Mouse (Mus musculus) liver, embryonic 11.5 days (tissue): Measurements from ENCODE around the gene Ntng1. TPM values are rescaled to one million over a fixed set of nuclear protein-coding genes. Genes with fewer than 3 reads are reported as not detected.

Experiments
- ATAC-seq: fragments of 200-750 bp; cut with Nextera tagmentation; replicated peaks from 2 replicates; pipeline ENCODE4 v1.8.0; 2017; ENCODE audit warnings: moderate number of reproducible peaks, mild to moderate bottlenecking, moderate TSS enrichment, moderate library complexity; ENCODE audit not compliant: low FRiP score
- DNase-seq: peaks from one replicate; pipeline ENCODE4 v3.0.0-alpha.2; 2017; ENCODE audit warnings: low spot score
- H3K27ac ChIP-seq: fragments of 300-500 bp; sonication (generic); 2 replicates; pipeline ENCODE4 v1.5.1; 2014; ENCODE audit warnings: mild to moderate bottlenecking, low read depth, low read length, control low read depth
- H3K27me3 ChIP-seq: fragments of 300-500 bp; sonication (generic); replicated peaks from 2 replicates; pipeline ENCODE4 v1.6.1; 2014; ENCODE audit warnings: low read length, mixed read lengths; ENCODE audit not compliant: control insufficient read depth, insufficient read depth
- H3K36me3 ChIP-seq: fragments of 300-500 bp; sonication (generic); 2 replicates; pipeline ENCODE4 v1.6.1; 2014; ENCODE audit warnings: mild to moderate bottlenecking, low read length, moderate library complexity, mixed read lengths; ENCODE audit not compliant: control insufficient read depth, insufficient read depth
- H3K4me1 ChIP-seq: fragments of 300-500 bp; sonication (generic); replicated peaks from 2 replicates; pipeline ENCODE4 v1.6.1; 2014; ENCODE audit warnings: low read length, mixed read lengths; ENCODE audit not compliant: control insufficient read depth, insufficient read depth
- H3K4me2 ChIP-seq: fragments of 300-500 bp; sonication (generic); 2 replicates; pipeline ENCODE4 v1.6.1; 2014; ENCODE audit warnings: mild to moderate bottlenecking, control low read depth, moderate library complexity
- H3K4me3 ChIP-seq: fragments of 300-500 bp; sonication (generic); 2 replicates; pipeline ENCODE4 v1.5.1; 2014; ENCODE audit warnings: low read depth, low read length, control low read depth
- H3K9ac ChIP-seq: fragments of 300-500 bp; sonication (generic); 2 replicates; pipeline ENCODE4 v1.6.1; 2014; ENCODE audit warnings: low read depth, low read length, control low read depth
- H3K9me3 ChIP-seq: fragments of 300-500 bp; sonication (generic); 2 replicates; pipeline ENCODE4 v1.6.1; 2016; ENCODE audit warnings: low read length, inconsistent platforms, mixed read lengths; ENCODE audit not compliant: control insufficient read depth
- WGBS: fragments of 180-500 bp; shearing (Covaris S2); extraction: QIAGEN DNeasy Blood & Tissue Kit; methylation state at CpG from one replicate; pipeline ENCODE4 v1.1.7; 2014; 5-methylcytosine and 5-hydroxymethylcytosine counted together
- polyA plus RNA-seq: library from polyadenylated mRNA; unstranded; fragments of >200 nt; fragmentation: Nextera tagmentation; extraction: Ambion mirVana; gene quantifications from 2 replicates; pipeline ENCODE4 v1.2.1, GENCODE M21; 2014

The Ntng1 gene
- polyA plus RNA-seq, 1 experiment from 2014 or later, result 0.10 TPM

- Histone ChIP-seq H3K4me2 (no peak overlapping the region), H3K9ac (no peak overlapping the region), H3K36me3 (no peaks in the 10 kb centered on the region), H3K27ac (no peak overlapping the region), H3K9me3 (no peaks in the 10 kb centered on the region), H3K4me1 (no peaks in the 10 kb centered on the region), H3K4me3 (no peak overlapping the region), H3K27me3 (no peaks in the 10 kb centered on the region)
- DNase-seq (no peak), ATAC-seq (no peak)
- 89% methylated on average over 1 of the region's 1 CpGs for WGBS
Measured at GRCm38 (mm10) chr3:109858276-109858675, 285.5 kb downstream of the Ntng1 start.

DNA sequence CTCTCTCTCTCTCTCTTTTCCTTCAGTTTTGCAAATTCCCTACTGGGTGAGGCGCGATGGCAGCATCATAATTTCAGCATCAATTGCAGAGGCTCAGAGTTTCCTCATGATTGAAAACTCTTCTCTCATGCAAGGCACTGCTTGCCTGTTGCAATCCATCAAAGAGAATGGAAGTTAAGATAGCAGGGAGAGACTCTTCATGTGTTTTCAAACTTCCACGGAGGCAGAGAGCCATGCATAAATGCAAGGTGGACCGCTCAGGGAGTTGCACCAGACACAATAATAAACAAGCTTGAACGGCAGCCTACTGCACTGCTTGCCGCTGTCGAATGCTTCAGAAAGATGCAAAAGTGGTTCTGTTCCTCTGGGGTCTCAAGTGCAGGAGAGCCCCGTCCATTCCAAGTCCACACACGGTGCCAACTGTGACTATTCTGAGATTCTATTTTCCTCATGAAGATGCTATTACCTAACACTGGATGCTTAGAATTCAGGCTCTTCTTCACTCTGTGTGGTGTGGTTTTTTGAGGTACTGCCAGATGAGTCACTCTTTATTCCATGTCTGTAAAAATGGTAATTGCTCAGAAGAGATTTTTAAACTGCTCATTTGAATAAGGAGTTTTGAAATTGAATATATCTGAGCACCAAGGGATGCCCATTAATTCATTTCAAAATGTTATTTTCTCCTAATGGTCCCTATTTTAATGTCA lies 289.2 kb downstream of the Ntng1 start:
- no peak overlapping the region for H3K27ac ChIP-seq
- WGBS, result 84% methylated on average over 9 of the region's 9 CpGs

GRCm38 (mm10) chr3:109846660-109847059 lies 297.2 kb downstream of the Ntng1 start:
- WGBS, result 77% methylated on average over 4 of the region's 4 CpGs
- ATAC-seq (no peak), DNase-seq (no peak)
- H3K27me3 ChIP-seq, result no peaks in the 10 kb centered on the region
- no peaks in the 10 kb centered on the region for H3K36me3 ChIP-seq
- no peak overlapping the region for H3K4me2 ChIP-seq
- H3K9me3 ChIP-seq, result no peaks in the 10 kb centered on the region
- H3K9ac ChIP-seq, result no peak overlapping the region
- H3K4me1 ChIP-seq, result no peaks in the 10 kb centered on the region
- no peak overlapping the region for H3K4me3 ChIP-seq
- no peak overlapping the region for H3K27ac ChIP-seq

More for the DNA sequence above, 289.2 kb downstream of the Ntng1 start:
- DNase-seq, result no peak
- Histone ChIP-seq H3K4me2 (no peak overlapping the region), H3K36me3 (no peaks in the 10 kb centered on the region), H3K9me3 (no peaks in the 10 kb centered on the region), H3K9ac (no peak overlapping the region), H3K4me1 (no peaks in the 10 kb centered on the region), H3K27me3 (no peaks in the 10 kb centered on the region), H3K4me3 (no peak overlapping the region)
- no peak for ATAC-seq

GRCm38 (mm10) chr3:109825806-109826205 lies 318.0 kb downstream of the Ntng1 start:
- DNase-seq, result no peak
- no peak overlapping the region for H3K9ac ChIP-seq
- H3K4me2 ChIP-seq, result no peak overlapping the region
- H3K27me3 ChIP-seq, result no peaks in the 10 kb centered on the region
- 88% methylated on average over 1 of the region's 1 CpGs for WGBS
- H3K4me1 ChIP-seq, result no peaks in the 10 kb centered on the region
- no peaks in the 10 kb centered on the region for H3K9me3 ChIP-seq
- no peak overlapping the region for H3K27ac ChIP-seq
- no peaks in the 10 kb centered on the region for H3K36me3 ChIP-seq
- no peak overlapping the region for H3K4me3 ChIP-seq
- no peak for ATAC-seq

DNA sequence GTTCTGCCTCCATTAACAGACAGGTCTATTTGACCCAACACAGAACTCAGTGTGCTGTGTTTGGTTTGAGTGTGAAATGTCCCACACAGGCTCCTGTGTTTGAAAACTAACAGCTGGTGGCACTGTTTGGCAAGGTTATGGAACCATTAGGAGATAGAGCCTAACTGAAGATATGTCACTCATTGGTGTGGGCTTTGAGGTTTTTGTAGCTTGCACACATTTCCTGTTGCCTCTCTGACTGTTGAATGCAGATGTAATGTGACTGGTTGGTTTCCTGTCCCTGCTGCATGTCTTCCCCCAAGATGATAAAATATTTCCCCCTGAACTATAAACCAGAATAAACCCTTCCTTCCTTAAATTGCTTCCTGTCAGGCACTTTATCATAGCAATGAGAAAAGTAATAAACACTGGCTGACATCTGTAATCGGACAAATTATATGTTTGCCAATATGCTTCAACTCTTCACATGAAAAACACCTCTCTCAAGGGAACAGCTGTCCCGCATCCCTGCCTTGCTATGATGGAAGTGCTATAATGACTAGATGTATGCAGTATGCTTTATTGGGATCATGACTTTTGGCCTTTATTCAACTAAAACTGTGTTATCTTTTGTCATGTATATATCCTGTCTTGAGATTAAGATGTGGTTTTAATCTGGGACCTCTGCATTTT lies 320.9 kb downstream of the Ntng1 start:
- Histone ChIP-seq H3K4me1 (no peaks in the 10 kb centered on the region), H3K27ac (no peak overlapping the region), H3K9ac (no peak overlapping the region)

GRCm38 (mm10) chr3:109818821-109819685 lies 324.8 kb downstream of the Ntng1 start:
- Histone ChIP-seq H3K4me2 (no peak overlapping the region), H3K4me1 (no peaks in the 10 kb centered on the region), H3K27ac (no peak overlapping the region), H3K9me3 (no peaks in the 10 kb centered on the region), H3K27me3 (no peaks in the 10 kb centered on the region), H3K36me3 (no peaks in the 10 kb centered on the region), H3K9ac (no peak overlapping the region), H3K4me3 (no peak overlapping the region)
- ATAC-seq (no peak), DNase-seq (no peak)
- 67% methylated on average over 2 of the region's 2 CpGs for WGBS

More for the DNA sequence above, 320.9 kb downstream of the Ntng1 start:
- DNase-seq, result no peak
- H3K4me2 ChIP-seq, result no peak overlapping the region
- no peaks in the 10 kb centered on the region for H3K27me3 ChIP-seq
- WGBS, result 74% methylated on average over 2 of the region's 2 CpGs
- ATAC-seq, result no peak
- no peak overlapping the region for H3K4me3 ChIP-seq
- no peaks in the 10 kb centered on the region for H3K9me3 ChIP-seq
- no peaks in the 10 kb centered on the region for H3K36me3 ChIP-seq

GRCm38 (mm10) chr3:109809065-109809464 lies 334.7 kb downstream of the Ntng1 start:
- Histone ChIP-seq H3K9ac (no peak overlapping the region), H3K4me2 (no peak overlapping the region), H3K9me3 (no peaks in the 10 kb centered on the region), H3K27ac (no peak overlapping the region), H3K4me3 (no peak overlapping the region), H3K36me3 (no peaks in the 10 kb centered on the region), H3K27me3 (no peaks in the 10 kb centered on the region), H3K4me1 (no peaks in the 10 kb centered on the region)
- 95% methylated on average over 1 of the region's 1 CpGs for WGBS
- DNase-seq (no peak), ATAC-seq (no peak)

GRCm38 (mm10) chr3:109807211-109807934 lies 336.4 kb downstream of the Ntng1 start:
- DNase-seq (no peak), ATAC-seq (no peak)
- Histone ChIP-seq H3K9ac (no peak overlapping the region), H3K4me1 (no peaks in the 10 kb centered on the region), H3K27me3 (no peaks in the 10 kb centered on the region), H3K27ac (no peak overlapping the region), H3K36me3 (no peaks in the 10 kb centered on the region), H3K4me2 (no peak overlapping the region), H3K4me3 (no peak overlapping the region), H3K9me3 (no peaks in the 10 kb centered on the region)
- WGBS, result 81% methylated on average over 6 of the region's 6 CpGs
